Mouse (Mus musculus): ENCODE data around the gene Arhgef7.

The Arhgef7 gene

GRCm38 (mm10) chr8:11712244-11712643 lies 15.3 kb upstream of the Arhgef7 start:
- peak in 1 of 2 experiments; percentile 25 for DNase-seq (ENCODE audit: low spot score in 2 of 2)

GRCm38 (mm10) chr8:11717194-11717593 lies 10.3 kb upstream of the Arhgef7 start:
- no peak for DNase-seq (ENCODE audit: low spot score in 2 of 2)

GRCm38 (mm10) chr8:11727273-11727650 lies 259 bp upstream of the Arhgef7 start:
- no peak for DNase-seq (ENCODE audit: low spot score in 2 of 2)

GRCm38 (mm10) chr8:11728482-11729295 lies 1.2 kb downstream of the Arhgef7 start:
- no peak for DNase-seq (ENCODE audit: low spot score in 2 of 2)

GRCm38 (mm10) chr8:11730271-11730940 lies 2.9 kb downstream of the Arhgef7 start:
- DNase-seq (ENCODE audit: low spot score in 2 of 2): no peak

- DNase-seq (ENCODE audit: low spot score in 2 of 2): no peak
Measured at GRCm38 (mm10) chr8:11735672-11736235, 8.2 kb downstream of the Arhgef7 start.

- DNase-seq (ENCODE audit: low spot score in 2 of 2): no peak
Measured at GRCm38 (mm10) chr8:11737096-11737495, 9.6 kb downstream of the Arhgef7 start.

GRCm38 (mm10) chr8:11739082-11739481 lies 11.6 kb downstream of the Arhgef7 start:
- DNase-seq (ENCODE audit: low spot score in 2 of 2): no peak

GRCm38 (mm10) chr8:11740857-11741256 lies 13.3 kb downstream of the Arhgef7 start:
- no peak for DNase-seq (ENCODE audit: low spot score in 2 of 2)

GRCm38 (mm10) chr8:11743580-11743979 lies 16.1 kb downstream of the Arhgef7 start:
- no peak for DNase-seq (ENCODE audit: low spot score in 2 of 2)

- DNase-seq (ENCODE audit: low spot score in 2 of 2): no peak
Measured at GRCm38 (mm10) chr8:11746850-11747600, 19.5 kb downstream of the Arhgef7 start.

- DNase-seq (ENCODE audit: low spot score in 2 of 2): no peak
Measured at GRCm38 (mm10) chr8:11749472-11749871, 22.0 kb downstream of the Arhgef7 start.

GRCm38 (mm10) chr8:11752338-11752737 lies 24.8 kb downstream of the Arhgef7 start:
- no peak for DNase-seq (ENCODE audit: low spot score in 2 of 2)

GRCm38 (mm10) chr8:11753155-11753941 lies 25.8 kb downstream of the Arhgef7 start:
- DNase-seq (ENCODE audit: low spot score in 2 of 2): no peak

GRCm38 (mm10) chr8:11754723-11755122 lies 27.2 kb downstream of the Arhgef7 start:
- no peak for DNase-seq (ENCODE audit: low spot score in 2 of 2)

GRCm38 (mm10) chr8:11755873-11756272 lies 28.4 kb downstream of the Arhgef7 start:
- DNase-seq (ENCODE audit: low spot score in 2 of 2): peak; percentile 58 to 72

GRCm38 (mm10) chr8:11757568-11758481 lies 30.3 kb downstream of the Arhgef7 start:
- DNase-seq (ENCODE audit: low spot score in 2 of 2): peak; percentile 90 to 96

- DNase-seq (ENCODE audit: low spot score in 2 of 2): peak in 1 of 2 experiments; percentile 9
Measured at GRCm38 (mm10) chr8:11758482-11759281, 31.2 kb downstream of the Arhgef7 start.

- DNase-seq (ENCODE audit: low spot score in 2 of 2): no peak
Measured at GRCm38 (mm10) chr8:11761551-11761950, 34.0 kb downstream of the Arhgef7 start.

Data from thymus, postnatal 10 days (tissue).